Mouse (Mus musculus) embryo, embryonic 10 days (tissue): Measurements from ENCODE around the gene Agap3.

ENCODE experiments used
- DNase-seq: peaks from one replicate; pipeline ENCODE4 v3.0.0-alpha.2; 2015; ENCODE audit warnings: low spot score

Agap3 gene

GRCm38 (mm10) chr5:24452030-24452690 lies at the start of gene Agap3:
TSS of gene Agap3 (plus strand) at chr5:24452177.
- peak; percentile 59 for DNase-seq

DNA sequence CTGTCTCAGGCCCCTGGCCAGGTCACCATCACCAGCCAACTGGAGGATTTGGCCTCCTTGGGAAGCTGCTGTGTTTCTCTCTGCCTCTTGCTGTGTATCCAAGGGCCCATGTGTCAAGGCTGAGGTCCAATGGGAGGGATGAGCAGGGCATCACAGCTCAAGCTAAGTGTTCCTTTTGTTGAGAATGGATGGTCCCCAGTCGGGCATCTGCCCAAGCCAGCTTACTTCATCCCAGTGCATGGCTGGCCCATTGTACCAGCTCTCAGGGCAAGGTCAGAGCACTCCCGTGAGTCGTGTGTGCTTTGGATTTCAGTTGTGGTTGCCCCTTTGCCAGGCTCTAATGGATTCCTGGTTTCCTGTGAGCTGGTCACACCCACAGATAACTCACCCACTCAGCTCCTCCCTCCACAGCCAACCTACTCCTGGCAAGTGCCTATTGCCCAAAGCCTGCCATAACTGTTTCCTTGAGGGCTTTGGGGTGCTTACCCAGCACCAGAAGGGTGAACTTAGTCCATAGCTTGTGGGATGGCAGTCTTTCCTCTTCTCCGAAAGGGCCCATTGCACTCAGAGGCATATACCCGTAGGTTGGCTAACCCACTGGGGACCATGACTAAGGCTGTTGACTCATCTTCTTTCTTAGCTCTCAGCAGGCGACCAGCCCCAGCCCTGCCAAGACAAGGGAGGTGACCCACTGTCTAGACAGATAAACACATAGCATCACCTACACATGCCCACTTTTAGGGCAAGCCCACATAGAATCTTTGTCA lies 47.2 kb upstream of the Agap3 start:
- DNase-seq = no peak

DNA sequence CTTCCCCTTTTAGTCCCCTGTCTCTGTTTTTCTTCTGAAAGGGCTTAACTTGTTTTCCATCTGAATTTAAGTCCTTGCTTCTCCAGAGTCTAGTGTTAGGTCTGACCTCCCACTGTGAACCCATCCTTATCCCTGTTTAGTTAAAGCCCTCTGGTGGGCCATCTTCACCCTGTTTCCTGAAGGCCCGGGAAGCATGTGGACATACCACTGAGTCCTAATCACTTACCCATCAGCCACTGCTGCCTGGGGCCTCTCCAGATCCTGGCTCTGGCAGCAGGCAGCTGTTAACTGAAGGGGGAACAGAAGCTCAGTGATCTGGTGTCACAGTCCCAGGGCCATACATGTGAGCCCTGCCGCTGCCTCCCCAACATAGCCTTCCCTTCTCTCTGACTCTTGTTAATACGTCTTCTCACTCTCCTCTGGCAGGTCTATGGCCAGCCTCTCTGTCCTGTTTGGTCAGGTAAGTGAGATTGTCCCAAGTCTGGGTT lies 46.5 kb upstream of the Agap3 start:
- no peak for DNase-seq

DNA sequence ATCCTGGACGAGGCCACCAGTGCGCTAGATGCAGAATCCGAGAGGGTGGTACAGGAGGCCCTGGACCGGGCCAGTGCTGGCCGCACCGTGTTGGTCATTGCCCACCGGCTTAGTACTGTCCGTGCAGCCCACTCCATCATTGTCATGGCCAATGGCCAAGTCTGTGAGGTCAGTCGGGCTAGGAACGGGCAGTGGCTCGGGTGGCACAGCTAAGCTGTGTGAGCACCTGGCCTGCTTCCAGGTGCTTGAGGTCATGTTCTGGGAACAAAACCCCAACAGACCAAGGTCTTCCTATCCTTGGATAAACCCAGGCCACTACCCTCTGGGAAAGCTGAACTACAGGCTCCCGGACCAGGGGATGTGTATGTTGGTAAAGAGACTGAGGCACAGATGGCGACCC lies 43.3 kb upstream of the Agap3 start:
- DNase-seq = no peak

GRCm38 (mm10) chr5:24409466-24409865 lies 42.5 kb upstream of the Agap3 start:
- DNase-seq = no peak

GRCm38 (mm10) chr5:24412063-24412462 lies 39.9 kb upstream of the Agap3 start:
- DNase-seq = no peak

DNA sequence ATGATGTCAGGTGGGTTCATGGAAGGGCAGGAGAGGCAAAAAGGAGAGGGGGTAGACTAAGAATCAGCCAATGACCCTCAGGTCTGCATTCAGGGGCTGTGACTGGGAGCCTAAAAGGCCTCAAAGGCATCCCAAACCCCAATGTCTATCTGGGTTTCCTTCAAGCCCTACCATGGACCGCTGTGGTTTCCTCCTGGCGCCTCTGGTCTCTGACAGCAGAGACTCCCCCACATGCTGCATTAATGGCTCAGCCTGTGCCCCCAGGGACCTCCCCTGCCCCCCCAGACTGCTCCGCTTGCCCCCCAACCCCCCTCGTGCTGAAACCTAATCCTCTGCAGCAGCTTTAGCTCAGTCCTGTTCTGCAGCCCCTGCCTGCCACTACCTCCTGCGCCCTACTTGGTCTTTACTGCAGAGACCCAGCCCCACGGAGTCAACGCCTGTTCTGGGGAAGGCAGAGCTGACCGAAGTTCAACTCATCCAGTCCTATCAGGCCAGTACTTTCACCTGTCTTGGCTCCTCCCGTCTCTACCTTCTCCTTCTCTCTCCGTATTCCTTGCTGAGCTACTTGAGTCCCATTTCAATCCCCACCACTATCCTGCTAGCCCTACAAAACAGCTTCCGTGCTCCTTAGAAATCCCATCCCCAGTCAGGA lies 38.8 kb upstream of the Agap3 start, which contains the start of gene Asic3:
TSS of gene Asic3 (plus strand) at position 351 of the 652 bp plus-strand sequence.
- DNase-seq = no peak

DNA sequence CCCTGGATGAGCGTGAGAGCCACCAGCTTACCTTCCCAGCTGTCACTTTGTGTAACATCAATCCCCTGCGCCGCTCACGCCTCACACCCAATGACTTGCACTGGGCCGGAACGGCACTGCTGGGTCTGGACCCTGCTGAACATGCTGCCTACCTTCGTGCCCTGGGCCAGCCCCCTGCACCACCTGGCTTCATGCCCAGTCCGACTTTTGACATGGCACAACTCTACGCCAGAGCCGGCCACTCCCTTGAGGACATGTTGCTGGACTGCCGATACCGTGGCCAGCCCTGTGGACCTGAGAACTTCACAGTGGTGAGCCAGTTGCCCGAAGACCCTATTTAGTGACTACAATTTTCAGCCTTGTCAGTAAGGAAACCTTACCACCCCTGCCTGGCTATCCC lies 38.0 kb upstream of the Agap3 start:
- DNase-seq = no peak

GRCm38 (mm10) chr5:24416222-24416736 lies 35.7 kb upstream of the Agap3 start:
- DNase-seq = peak; percentile 73

DNA sequence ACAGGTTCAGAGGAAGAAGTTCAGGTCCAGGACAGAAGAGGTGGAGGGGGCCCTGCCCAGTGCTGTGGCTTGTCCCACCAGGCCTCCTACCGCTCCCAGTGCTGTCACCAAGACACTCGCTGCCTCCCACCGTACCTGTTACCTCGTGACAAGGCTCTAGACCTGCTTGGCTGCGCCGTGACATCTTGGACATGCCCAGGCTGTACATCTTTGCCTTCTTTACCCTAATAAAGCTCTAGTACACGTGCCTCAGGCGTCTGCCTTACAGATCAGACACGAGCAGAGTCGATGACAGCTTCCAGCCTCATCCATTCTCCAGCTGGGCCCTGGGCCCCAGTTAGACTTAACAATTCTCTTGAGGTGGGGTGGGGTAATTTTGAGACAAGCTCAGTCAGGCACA lies 34.4 kb upstream of the Agap3 start:
- no peak for DNase-seq

GRCm38 (mm10) chr5:24420381-24420780 lies 31.6 kb upstream of the Agap3 start:
- no peak for DNase-seq

DNA sequence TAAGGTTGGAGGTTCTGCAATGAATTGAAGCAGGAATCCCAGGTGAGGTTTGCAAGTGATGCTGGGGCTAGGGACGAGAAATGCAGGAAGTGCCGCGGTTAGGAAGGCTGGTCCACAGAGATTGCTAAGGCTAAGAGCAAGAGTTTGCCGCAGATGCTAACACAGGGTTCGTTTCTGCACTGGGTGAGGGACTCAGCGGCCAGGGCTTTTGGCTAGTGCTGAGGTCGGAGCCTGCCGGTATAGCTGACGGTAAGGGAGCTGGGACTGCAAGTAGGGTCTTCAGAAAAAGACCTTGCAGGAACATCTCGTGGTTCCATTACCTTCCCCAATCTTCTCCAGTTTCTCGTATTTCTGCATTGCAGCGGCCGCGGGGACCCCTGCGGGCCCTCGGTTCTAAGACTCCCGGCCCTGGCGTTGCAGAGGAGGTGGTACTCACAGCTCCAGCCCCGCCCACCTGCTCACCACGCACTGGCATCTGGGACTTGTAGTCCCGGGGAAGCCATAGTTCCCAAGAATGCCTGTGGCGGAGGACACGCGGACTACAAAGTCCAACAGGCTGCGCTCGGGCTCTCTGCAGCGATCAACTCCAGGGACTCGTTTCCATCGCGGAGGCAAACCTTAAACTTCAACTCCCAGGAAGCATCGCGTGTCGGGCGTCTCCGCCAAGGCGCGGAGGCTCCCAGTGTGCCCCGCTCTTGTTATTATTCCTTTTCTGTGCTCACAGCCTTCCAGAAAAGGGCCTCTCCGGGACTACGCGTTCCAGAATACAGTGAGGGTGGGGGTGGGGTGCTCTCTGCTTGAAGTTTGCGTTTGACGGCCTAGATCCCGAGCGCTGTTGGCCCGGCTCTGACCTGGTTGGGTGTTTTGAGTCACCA lies 28.6 kb upstream of the Agap3 start, which contains the start of the genes Cdk5 and Slc4a2:
TSS of gene Cdk5 (minus strand) at position 402 of the 875 bp plus-strand sequence.
TSS of gene Slc4a2 (plus strand) at position 709 of the 875 bp plus-strand sequence.
- peak; percentile 100 for DNase-seq

DNA sequence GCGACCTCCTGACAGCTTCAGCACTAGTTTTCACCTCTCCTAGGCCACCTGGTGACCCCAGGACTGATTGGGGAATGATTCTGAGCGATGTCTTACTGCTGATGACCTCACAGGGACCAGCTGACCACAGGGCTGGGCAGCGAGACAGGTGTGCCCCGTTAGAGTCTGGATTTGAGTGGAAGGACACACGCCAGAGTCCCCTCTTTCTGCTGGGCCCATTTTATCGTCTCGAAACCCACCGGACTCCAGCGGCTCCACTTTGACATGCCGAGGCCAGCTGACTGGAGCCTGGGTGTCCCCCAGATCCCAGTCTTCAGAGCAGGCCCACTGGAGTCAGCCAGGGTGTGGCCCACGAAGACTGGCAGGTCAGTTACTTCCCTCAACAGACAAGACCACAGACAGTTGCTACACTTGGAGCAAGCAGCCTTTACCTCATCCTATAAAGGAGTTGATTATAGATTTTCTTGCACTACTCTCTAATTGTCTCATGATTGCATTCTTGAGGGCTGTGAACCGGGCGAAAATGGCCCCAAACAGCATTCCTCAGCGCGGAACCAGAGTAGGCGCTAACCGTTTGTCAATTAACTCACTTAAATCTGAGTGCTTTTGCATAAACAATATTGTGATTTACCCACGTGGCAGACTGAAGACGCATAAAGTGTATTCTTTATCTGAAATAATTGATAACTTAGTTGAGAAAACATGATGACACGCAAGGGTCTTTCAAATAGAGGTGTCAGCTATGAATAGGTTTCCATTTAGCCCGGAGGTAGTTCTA lies 27.8 kb upstream of the Agap3 start:
- no peak for DNase-seq

DNA sequence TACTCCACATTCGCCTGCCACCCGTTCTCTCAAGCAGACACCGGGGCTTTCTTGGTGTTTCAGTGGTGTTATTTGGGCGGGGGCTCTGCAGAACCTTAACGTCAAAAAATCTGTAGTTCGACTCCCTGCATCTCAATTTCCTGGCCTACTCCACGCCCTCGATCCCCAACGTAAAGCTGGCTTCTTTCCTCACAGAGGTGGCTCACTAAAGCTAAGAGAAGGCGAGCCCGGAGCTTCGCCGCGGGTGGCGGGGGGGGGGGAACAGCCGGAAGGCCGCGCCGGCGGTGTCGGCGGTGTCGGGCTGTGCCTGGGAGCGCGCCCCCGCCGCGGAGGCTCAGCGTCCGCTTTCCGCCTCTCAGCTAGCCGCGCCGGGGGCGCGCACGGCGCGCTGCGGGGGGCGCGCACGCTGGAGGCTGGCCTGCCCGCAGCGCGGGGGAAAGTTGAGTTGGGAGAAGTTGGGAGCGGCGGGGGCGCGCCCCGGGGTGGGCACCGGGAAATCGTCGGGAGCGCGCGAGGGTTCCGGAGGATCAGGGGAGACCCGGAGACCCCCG lies 27.0 kb upstream of the Agap3 start:
- peak; percentile 88 for DNase-seq

- peak; percentile 74 for DNase-seq
Measured at GRCm38 (mm10) chr5:24425421-24426036, 26.4 kb upstream of the Agap3 start.

- DNase-seq = no peak
Measured at GRCm38 (mm10) chr5:24426037-24426432, 25.9 kb upstream of the Agap3 start.

DNA sequence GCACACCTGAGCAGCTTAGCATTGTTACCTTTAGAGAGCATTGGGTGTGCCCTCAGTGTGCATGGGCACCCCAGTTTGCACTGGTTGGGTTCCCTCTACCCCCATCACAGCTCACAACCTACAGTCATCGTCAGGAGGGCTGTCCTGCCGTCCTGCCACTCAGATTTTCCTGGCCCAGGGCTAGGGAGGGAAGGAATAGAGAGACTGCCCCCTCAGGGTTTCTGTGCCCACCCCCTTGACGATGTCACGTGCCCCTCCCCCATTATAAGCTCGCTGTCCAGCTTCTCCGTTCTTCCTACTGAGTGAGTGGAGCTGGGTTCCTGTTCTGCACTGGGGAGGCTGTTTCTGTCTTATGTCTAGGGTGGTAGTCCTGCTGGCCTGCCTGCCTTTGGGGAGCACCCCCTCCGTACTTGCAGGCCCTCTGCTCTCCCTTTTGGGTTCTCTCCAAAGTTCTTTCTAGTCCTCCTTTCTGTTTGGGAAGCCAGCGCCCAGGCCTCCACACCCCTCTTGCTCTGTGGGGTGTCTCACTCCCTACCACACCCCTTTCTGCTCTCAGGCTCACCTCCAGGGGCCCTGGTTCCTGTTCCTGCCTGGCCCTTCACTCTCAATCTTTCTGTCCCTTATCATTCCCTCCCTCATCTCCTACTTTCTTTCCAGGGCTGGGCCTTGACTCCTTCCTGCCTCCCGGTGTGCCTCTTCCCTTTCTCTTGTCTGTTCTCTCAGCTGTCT lies 25.3 kb upstream of the Agap3 start:
- DNase-seq = no peak

GRCm38 (mm10) chr5:24427285-24427633 lies 24.7 kb upstream of the Agap3 start:
- DNase-seq = no peak

- peak; percentile 59 for DNase-seq
Measured at GRCm38 (mm10) chr5:24427981-24428402, 24.0 kb upstream of the Agap3 start.
